Mouse (Mus musculus) MEL (cell line): ENCODE data around the gene Itga5.
A peak's percentile ranks its signal among the peaks of the same experiment; 100 is the strongest.

Source experiments
- CTCF ChIP-seq, 3 experiments: IDR thresholded peaks in 2 of 3; conservative IDR thresholded peaks in 1 of 3; 2 replicates each; pipeline ENCODE4 v1.5.1; 2011 to 2012; ENCODE audit warnings: low read length in 3 of 3, low read depth in 2 of 3, mild to moderate bottlenecking in 2 of 3, improper control_type of control experiment in 1 of 3, inconsistent platforms in 1 of 3, mixed read lengths in 1 of 3, moderate library complexity in 1 of 3; ENCODE audit not compliant: control insufficient read depth in 1 of 3, insufficient read depth in 1 of 3, poor library complexity in 1 of 3, severe bottlenecking in 1 of 3
- POLR2A ChIP-seq, 2 experiments: IDR thresholded peaks; 2 replicates each; pipeline ENCODE4 v1.6.1; 2011 to 2012; ENCODE audit warnings: low read length in 2 of 2, mild to moderate bottlenecking in 2 of 2, control low read depth in 1 of 2, improper control_type of control experiment in 1 of 2, low read depth in 1 of 2, moderate library complexity in 1 of 2; ENCODE audit not compliant: control insufficient read depth in 1 of 2, insufficient read depth in 1 of 2, poor library complexity in 1 of 2

DNA sequence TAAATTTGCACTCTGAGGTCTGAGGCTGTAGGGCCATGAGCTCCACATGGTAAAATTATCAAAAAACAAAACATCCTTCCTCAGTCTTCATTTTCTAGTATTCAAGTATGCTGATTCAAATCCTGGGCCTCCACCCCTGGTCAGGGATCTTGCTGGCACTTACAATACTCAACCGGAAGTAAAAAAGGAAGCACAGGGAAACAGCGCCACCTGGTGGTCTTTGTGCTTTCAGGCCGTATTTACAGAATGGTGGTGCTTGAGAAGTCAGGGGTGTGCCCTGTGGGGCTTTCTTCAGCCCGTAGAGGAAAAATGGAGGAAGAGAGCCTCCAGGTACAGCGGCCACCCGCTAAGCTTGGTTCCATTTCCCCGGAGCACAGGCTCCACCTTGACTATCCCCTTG lies 59.4 kb downstream of the Itga5 start:
- TF ChIP-seq CTCF (IDR thresholded peaks at IDR 0.05 in 2 of 3, conservative IDR thresholded peaks at IDR 0.05 in 1 of 3; ENCODE audit: control insufficient read depth in 1 of 3, insufficient read depth in 1 of 3, low read depth in 2 of 3, low read length in 3 of 3, poor library complexity in 1 of 3, severe bottlenecking in 1 of 3) (peak; percentile 56 to 91 (median 72)), POLR2A (IDR thresholded peaks at IDR 0.05; ENCODE audit: control insufficient read depth in 1 of 2, insufficient read depth in 1 of 2, low read depth in 1 of 2, low read length in 2 of 2, poor library complexity in 1 of 2) (no peak)
